Mouse (Mus musculus): Measurements from ENCODE around the gene Chrng.

The Chrng gene

DNA sequence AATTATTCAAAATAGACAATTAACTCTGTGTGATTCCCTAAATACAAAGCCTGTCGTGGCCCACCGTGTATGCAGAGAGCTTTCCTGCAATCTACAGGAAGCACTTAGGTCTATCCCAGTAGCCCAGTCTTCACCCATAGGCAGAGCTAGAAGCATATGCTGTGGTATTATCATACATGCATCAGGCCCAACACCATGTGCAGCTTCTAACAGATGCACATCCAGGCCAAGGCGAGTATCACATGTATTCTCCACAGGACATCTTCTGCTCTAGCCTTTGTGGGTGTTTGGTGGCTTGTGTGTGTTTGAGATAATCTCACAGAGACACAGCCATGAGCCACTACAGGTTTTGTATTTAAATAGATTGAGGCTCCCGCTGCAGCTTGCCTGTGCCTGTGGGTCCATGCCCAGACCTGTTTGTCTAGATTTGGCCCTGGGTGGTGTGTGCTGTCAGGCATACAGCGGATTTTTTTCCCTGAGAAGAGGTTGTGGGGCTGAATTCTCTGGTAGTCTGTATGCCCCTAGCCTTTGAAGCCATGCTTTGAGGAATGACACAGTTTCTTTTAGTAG, 47.7 kb downstream of the Chrng start:
- DNase-seq (ENCODE audit: low spot score in 2 of 2), result no peak

DNA sequence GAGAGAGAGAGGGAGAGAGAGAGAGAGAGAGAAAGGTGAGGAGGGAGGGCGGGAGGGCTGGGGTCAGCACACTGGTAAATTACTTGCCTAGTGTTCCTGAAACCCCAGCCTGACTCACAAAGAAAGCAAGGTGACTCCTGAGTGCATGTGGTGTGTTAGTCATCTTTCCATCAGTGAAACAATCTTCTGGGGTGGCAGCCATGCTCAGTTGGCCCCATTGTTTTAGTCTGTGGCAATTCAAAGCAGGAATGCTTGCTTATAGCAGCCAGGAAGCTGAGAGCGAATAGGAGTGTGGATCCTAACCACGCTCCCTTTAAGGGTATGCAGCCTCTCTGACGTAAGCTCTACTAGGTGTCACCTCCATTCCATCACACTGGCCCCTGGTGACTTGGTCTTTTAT, 50.7 kb downstream of the Chrng start:
- no peak for DNase-seq (ENCODE audit: low spot score in 2 of 2)

DNA sequence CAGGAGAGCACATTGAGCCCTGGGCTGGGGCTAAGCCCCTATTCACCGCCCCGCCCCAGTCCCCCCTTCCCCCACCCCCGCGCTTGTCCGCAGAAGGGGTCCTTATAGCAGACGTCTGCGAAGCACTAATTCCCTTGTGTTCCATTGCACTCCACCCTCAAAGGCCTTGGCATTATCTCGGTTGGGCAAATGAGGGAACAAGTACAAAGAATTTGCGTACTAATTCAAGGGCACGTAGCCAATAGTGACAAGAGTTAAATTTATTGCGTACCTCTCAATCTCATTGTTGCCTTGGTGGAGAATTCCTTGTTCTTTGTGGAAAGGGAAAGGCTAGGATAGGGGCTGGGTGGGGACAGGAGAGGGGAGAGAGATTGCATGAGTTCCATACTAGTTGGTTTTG, 53.2 kb downstream of the Chrng start:
- no peak for DNase-seq (ENCODE audit: low spot score in 2 of 2)

DNA sequence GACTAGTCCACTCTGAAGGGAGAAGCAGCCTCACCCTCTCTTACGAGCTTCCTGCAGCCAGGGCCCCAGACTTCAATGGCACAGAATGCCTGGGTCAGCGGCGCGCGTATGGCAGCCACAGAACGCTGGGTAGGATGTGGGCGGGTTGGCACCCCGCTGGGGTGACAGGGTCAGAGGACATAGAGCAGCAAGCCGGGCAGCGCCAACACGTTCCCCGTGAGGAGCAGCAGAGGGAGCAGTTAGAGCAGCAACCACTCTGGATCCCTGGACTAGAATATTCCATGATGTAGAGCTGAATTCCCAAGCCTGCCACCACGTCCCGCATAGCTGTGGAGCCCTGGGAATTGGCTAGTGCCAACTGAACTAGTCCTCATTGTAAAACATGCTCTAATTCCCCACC, 54.0 kb downstream of the Chrng start:
- DNase-seq (ENCODE audit: low spot score in 2 of 2), result no peak

DNA sequence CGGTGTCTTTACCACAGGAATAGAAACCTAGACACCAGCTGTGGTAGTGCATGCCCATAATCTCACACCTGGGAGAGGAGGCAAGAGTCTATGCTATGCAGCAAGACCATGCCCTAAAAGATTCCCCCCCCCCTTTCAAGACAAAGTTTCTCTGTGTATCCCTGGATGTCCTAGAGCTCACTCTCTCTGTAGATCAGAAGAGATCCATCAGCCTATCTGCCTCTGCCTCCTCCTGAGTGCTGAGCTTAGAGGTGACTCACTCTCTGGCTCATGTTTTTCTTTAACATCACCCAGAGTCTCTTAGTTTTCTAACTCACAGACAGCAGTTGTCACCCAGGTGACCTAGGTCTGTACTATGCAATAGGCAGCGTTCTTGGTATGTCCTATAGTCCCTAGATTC, 54.9 kb downstream of the Chrng start:
- DNase-seq (ENCODE audit: low spot score in 2 of 2), result no peak

Data from urinary bladder, postnatal 4 days (tissue).